Mouse (Mus musculus) forebrain, embryonic 11.5 days (tissue): ENCODE results near the gene Cebpg. TPM values are rescaled to one million over a fixed set of nuclear protein-coding genes. Genes with fewer than 3 reads are reported as not detected.

ENCODE experiments used
- ATAC-seq: fragments of 200-750 bp; cut with Nextera tagmentation; replicated peaks from 2 replicates; pipeline ENCODE4 v1.8.0; 2017; ENCODE audit warnings: moderate TSS enrichment; ENCODE audit not compliant: low FRiP score
- DNase-seq: peaks from one replicate; pipeline ENCODE4 v3.0.0-alpha.2; 2017; ENCODE audit warnings: low spot score
- H3K27ac ChIP-seq: fragments of 300-500 bp; sonication (generic); 2 replicates; pipeline ENCODE4 v1.5.1; 2014; ENCODE audit warnings: low read depth, low read length
- H3K27me3 ChIP-seq: fragments of 300-500 bp; sonication (generic); 2 replicates; pipeline ENCODE4 v1.6.1; 2014; ENCODE audit warnings: mild to moderate bottlenecking, low read length, mixed read lengths; ENCODE audit not compliant: control insufficient read depth, insufficient read depth
- H3K36me3 ChIP-seq: fragments of 300-500 bp; sonication (generic); 2 replicates; pipeline ENCODE4 v1.6.1; 2014; ENCODE audit warnings: mild to moderate bottlenecking, low read length, moderate library complexity, mixed read lengths; ENCODE audit not compliant: control insufficient read depth, insufficient read depth
- H3K4me1 ChIP-seq: fragments of 300-500 bp; sonication (generic); replicated peaks from 2 replicates; pipeline ENCODE4 v1.6.1; 2014; ENCODE audit warnings: low read length, mixed read lengths; ENCODE audit not compliant: control insufficient read depth, insufficient read depth
- H3K4me2 ChIP-seq: fragments of 300-500 bp; sonication (generic); 2 replicates; pipeline ENCODE4 v1.6.1; 2014; ENCODE audit warnings: low read depth, mild to moderate bottlenecking, low read length, moderate library complexity, mixed read lengths; ENCODE audit not compliant: severe bottlenecking
- H3K4me3 ChIP-seq: fragments of 300-500 bp; sonication (generic); 2 replicates; pipeline ENCODE4 v1.5.1; 2014; ENCODE audit warnings: low read depth, low read length
- H3K9ac ChIP-seq: fragments of 300-500 bp; sonication (generic); 2 replicates; pipeline ENCODE4 v1.6.1; 2014; ENCODE audit warnings: low read length
- H3K9me3 ChIP-seq: fragments of 300-500 bp; sonication (generic); 2 replicates; pipeline ENCODE4 v1.6.1; 2016; ENCODE audit warnings: low read length, mixed read lengths; ENCODE audit not compliant: control insufficient read depth
- WGBS: fragments of 180-500 bp; shearing (Covaris S2); extraction: QIAGEN DNeasy Blood & Tissue Kit; methylation state at CpG from one replicate; pipeline ENCODE4 v1.1.7; 2014; 5-methylcytosine and 5-hydroxymethylcytosine counted together
- microRNA-seq: library from miRNA; unstranded; fragments of <30 nt; microRNA quantifications from one replicate; pipeline ENCODE4, GENCODE M21; 2016; ENCODE audit not compliant: insufficient number of aligned reads
- polyA plus RNA-seq: library from polyadenylated mRNA; unstranded; fragments of >200 nt; fragmentation: Nextera tagmentation; extraction: Ambion mirVana; gene quantifications from 2 replicates; pipeline ENCODE4 v1.2.1, GENCODE M21; 2014

Cebpg gene
- polyA plus RNA-seq, 1 experiment from 2014 or later, result 47.5 TPM

- no peak for ATAC-seq
- H3K4me2 ChIP-seq, result no peak overlapping the region
- no peaks in the 10 kb centered on the region for H3K9me3 ChIP-seq
- no peaks in the 10 kb centered on the region; the same call in 1 of the 2 replicates for H3K4me1 ChIP-seq
- no peaks in the 10 kb centered on the region for H3K27me3 ChIP-seq
- no peaks in the 10 kb centered on the region for H3K36me3 ChIP-seq
- no peak overlapping the region for H3K27ac ChIP-seq
- H3K9ac ChIP-seq, result no peak overlapping the region
- H3K4me3 ChIP-seq, result no peak overlapping the region
- DNase-seq, result peak; percentile 68
- WGBS, result 42% methylated on average over 6 of the region's 6 CpGs
These were observed 55.5 kb downstream of the Cebpg start for GRCm38 (mm10) chr7:35000839-35001238.

Small RNA genes lying within 50 kb of the gene (microRNA-seq; reads per million reads assigned to microRNA genes)
- not detected for gene Gm25033

Other genes starting within 250 kb of the Cebpg start
- 11.4 and 12.0 TPM in 2 replicates for gene Chst8, start 243.9 kb downstream of the Cebpg start, polyA plus RNA-seq
- 58.4 and 65.5 TPM in 2 replicates for gene Pepd, start 144.2 kb downstream of the Cebpg start, polyA plus RNA-seq
- gene Cebpa, start 62.7 kb upstream of the Cebpg start, polyA plus RNA-seq, result 0.63 and 0.73 TPM in 2 replicates
- gene Slc7a10, start 129.8 kb upstream of the Cebpg start, polyA plus RNA-seq, result 0.67 and 1.0 TPM in 2 replicates
- gene Lrp3, start 158.9 kb upstream of the Cebpg start, polyA plus RNA-seq, result 18.6 and 19.1 TPM in 2 replicates